Mouse (Mus musculus) kidney, postnatal 14 days (tissue): ENCODE measurements around the gene Prlh.

Source experiments
- DNase-seq: peaks from one replicate; pipeline ENCODE4 v3.0.0; 2022; ENCODE audit warnings: mixed read lengths

Prlh gene

GRCm38 (mm10) chr1:90952808-90953207, at the start of gene Prlh:
Gene Prlh (plus strand): TSS chr1:90953108.
- no peak for DNase-seq

- no peak for DNase-seq
Measured at GRCm38 (mm10) chr1:90903211-90903945, 49.5 kb upstream of the Prlh start.

GRCm38 (mm10) chr1:90903971-90904458, 48.9 kb upstream of the Prlh start:
- peak; percentile 32 for DNase-seq

GRCm38 (mm10) chr1:90904729-90905404, 48.0 kb upstream of the Prlh start:
- no peak for DNase-seq

GRCm38 (mm10) chr1:90906357-90906756, 46.6 kb upstream of the Prlh start:
- DNase-seq = peak; percentile 70

GRCm38 (mm10) chr1:90909161-90909560, 43.7 kb upstream of the Prlh start:
- peak; percentile 67 for DNase-seq

GRCm38 (mm10) chr1:90909631-90910152, 43.2 kb upstream of the Prlh start:
- peak; percentile 90 for DNase-seq

GRCm38 (mm10) chr1:90913231-90913630, 39.7 kb upstream of the Prlh start:
- DNase-seq = no peak

GRCm38 (mm10) chr1:90914948-90915569, 37.8 kb upstream of the Prlh start, which contains the start of gene Mlph:
Gene Mlph (plus strand): TSS chr1:90915085.
- DNase-seq = peak; percentile 75

- no peak for DNase-seq
Measured at GRCm38 (mm10) chr1:90917509-90917908, 35.4 kb upstream of the Prlh start.

GRCm38 (mm10) chr1:90921687-90922086, 31.2 kb upstream of the Prlh start:
- DNase-seq = no peak

GRCm38 (mm10) chr1:90926030-90926429, 26.9 kb upstream of the Prlh start:
- DNase-seq = peak; percentile 15

GRCm38 (mm10) chr1:90927308-90927707, 25.6 kb upstream of the Prlh start:
- DNase-seq = peak; percentile 66

GRCm38 (mm10) chr1:90927929-90928574, 24.9 kb upstream of the Prlh start:
- peak; percentile 8 for DNase-seq

GRCm38 (mm10) chr1:90928575-90928934, 24.4 kb upstream of the Prlh start:
- peak; percentile 92 for DNase-seq

- no peak for DNase-seq
Measured at GRCm38 (mm10) chr1:90933001-90933400, 19.9 kb upstream of the Prlh start.

- DNase-seq = no peak
Measured at GRCm38 (mm10) chr1:90936990-90937389, 15.9 kb upstream of the Prlh start.

- no peak for DNase-seq
Measured at GRCm38 (mm10) chr1:90939980-90940379, 12.9 kb upstream of the Prlh start.

GRCm38 (mm10) chr1:90945171-90945570, 7.7 kb upstream of the Prlh start:
- no peak for DNase-seq

- no peak for DNase-seq
Measured at GRCm38 (mm10) chr1:90947252-90947651, 5.7 kb upstream of the Prlh start.

- no peak for DNase-seq
Measured at GRCm38 (mm10) chr1:90949309-90949708, 3.6 kb upstream of the Prlh start.

GRCm38 (mm10) chr1:90951670-90952069, 1.2 kb upstream of the Prlh start:
- no peak for DNase-seq

- DNase-seq = no peak
Measured at GRCm38 (mm10) chr1:90953688-90954087, 780 bp downstream of the Prlh start.
